Mouse (Mus musculus) CH12.LX (cell line): ENCODE data around the gene Pom121l2.
A peak's percentile ranks its signal among the peaks of the same experiment; 100 is the strongest.

Experiments
- CHD2 ChIP-seq: IDR thresholded peaks from 2 replicates; pipeline ENCODE4 v1.6.1; 2011; ENCODE audit warnings: low read length, improper control_type of control experiment
- CTCF ChIP-seq, 2 experiments: IDR thresholded peaks in 1 of 2; conservative IDR thresholded peaks in 1 of 2; 2 replicates each; pipeline ENCODE4 v1.5.1; 2011 to 2012; ENCODE audit warnings: low read depth in 2 of 2, low read length in 2 of 2, improper control_type of control experiment in 1 of 2, inconsistent platforms in 1 of 2, mild to moderate bottlenecking in 1 of 2, moderate library complexity in 1 of 2
- E2F4 ChIP-seq: IDR thresholded peaks from 2 replicates; pipeline ENCODE4 v1.6.1; 2011; ENCODE audit warnings: low read depth, low read length, improper control_type of control experiment; ENCODE audit not compliant: insufficient replicate concordance
- EP300 ChIP-seq: IDR thresholded peaks from 2 replicates; pipeline ENCODE4 v1.6.1; 2011; ENCODE audit warnings: low read length, improper control_type of control experiment
- POLR2A ChIP-seq: IDR thresholded peaks from 2 replicates; pipeline ENCODE4 v1.6.1; 2011; ENCODE audit warnings: low read depth, mild to moderate bottlenecking, improper control_type of control experiment, low read length
- RCOR1 ChIP-seq: conservative IDR thresholded peaks from 2 replicates; pipeline ENCODE4 v1.6.1; 2012; ENCODE audit warnings: low read depth, mild to moderate bottlenecking, inconsistent platforms, low read length, improper control_type of control experiment
- TCF12 ChIP-seq: IDR thresholded peaks from 2 replicates; pipeline ENCODE4 v1.6.1; 2014; ENCODE audit warnings: low read depth, mild to moderate bottlenecking, inconsistent platforms, low read length, improper control_type of control experiment
- ZKSCAN1 ChIP-seq: IDR thresholded peaks from 2 replicates; pipeline ENCODE4 v1.6.1; 2012; ENCODE audit warnings: low read depth, inconsistent platforms, low read length, improper control_type of control experiment, borderline replicate concordance

DNA sequence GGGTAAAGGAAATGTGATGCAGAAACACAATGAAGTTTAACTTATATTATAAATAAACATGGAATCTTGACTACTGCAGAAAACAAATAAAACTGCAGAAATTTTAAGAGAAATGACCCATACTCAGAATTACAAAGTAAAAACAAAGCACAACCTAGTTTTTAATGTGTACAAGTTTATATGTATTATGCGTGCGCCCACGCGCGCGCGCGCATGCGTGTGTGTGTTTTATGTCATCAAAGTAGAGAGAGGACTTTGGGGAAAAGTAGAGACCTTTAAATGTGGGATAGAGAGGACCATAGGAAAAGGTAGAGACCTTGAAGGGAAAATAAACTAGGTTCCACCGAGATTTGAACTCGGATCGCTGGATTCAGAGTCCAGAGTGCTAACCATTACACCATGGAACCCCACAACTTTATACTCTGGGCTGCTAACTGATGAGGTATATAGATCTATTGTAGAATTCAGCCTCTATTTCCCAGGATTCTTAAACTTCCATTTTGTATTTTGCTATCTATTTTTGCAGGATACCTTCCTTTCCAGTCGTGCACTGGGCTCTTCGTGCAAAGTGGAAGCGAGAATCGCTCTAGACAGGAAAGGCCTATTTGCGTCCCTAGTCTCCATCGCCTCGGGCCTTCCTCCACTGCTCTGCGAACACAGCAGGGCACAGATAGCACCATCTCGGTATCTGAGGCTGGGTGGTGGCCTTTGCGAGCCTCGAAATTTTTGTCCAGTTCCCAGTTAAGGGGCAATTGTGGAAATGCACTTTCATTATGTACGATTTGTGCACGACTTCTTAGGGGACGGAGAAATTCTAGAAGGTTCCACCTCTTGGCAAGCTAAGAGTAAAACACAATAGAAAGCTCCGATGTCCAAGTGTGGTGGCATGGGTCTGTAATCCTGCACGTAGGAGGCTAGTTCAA, 47.1 kb upstream of the Pom121l2 start:
- TF ChIP-seq POLR2A = no peak
- TF ChIP-seq CTCF (conservative IDR thresholded peaks at IDR 0.05 in 1 of 2, IDR thresholded peaks at IDR 0.05 in 1 of 2; ENCODE audit: low read depth in 2 of 2, low read length in 2 of 2) = no peak
- peak; percentile 83 for TF ChIP-seq E2F4
- no peak for TF ChIP-seq CHD2
- no peak for TF ChIP-seq ZKSCAN1
- no peak for TF ChIP-seq RCOR1
- no peak for TF ChIP-seq EP300
- 0 out of 2 replicates have a peak, but pooled peaks have one; percentile 18 for TF ChIP-seq TCF12
